Mouse (Mus musculus): ENCODE measurements around the gene Hdc. TPM values are rescaled to one million over a fixed set of nuclear protein-coding genes. Genes with fewer than 3 reads are reported as not detected.

Hdc gene
- total and polyA plus RNA-seq, 2 experiments: 1.7 to 1.8 TPM

GRCm38 (mm10) chr2:126545297-126545696, 73.8 kb downstream of the Hdc start:
- 22% methylated on average over 5 of the region's 5 CpGs for WGBS
- TF ChIP-seq POLR2A (IDR thresholded peaks at IDR 0.05; ENCODE audit: extremely low read depth, insufficient read depth, low read length) (no peak), CTCF (IDR thresholded peaks at IDR 0.05; ENCODE audit: low read depth, low read length) (no peak)
- peak; percentile 90 for DNase-seq (ENCODE audit: extremely low read depth, low read depth, low spot score)
- peak overlapping the region; percentile 78 for H3K27ac ChIP-seq (replicated peaks; ENCODE audit: insufficient read depth, low read depth, low read length)
- no peak overlapping the region for H3K4me3 ChIP-seq (ENCODE audit: insufficient read depth, low read depth, low read length)
- H3K79me2 ChIP-seq (ENCODE audit: control insufficient read depth, insufficient read depth, low read length): no peaks in the 10 kb centered on the region; the same call in 1 of the 2 replicates
- H3K4me1 ChIP-seq (ENCODE audit: control insufficient read depth, insufficient read depth, low read length): peaks cover 8% of the 10 kb centered on the region; the same call in 1 of the 2 replicates
- H3K9ac ChIP-seq (ENCODE audit: low read depth, low read length): no peak overlapping the region
- no peaks in the 10 kb centered on the region for H3K36me3 ChIP-seq (ENCODE audit: control insufficient read depth, insufficient read depth, low read length)
- no peaks in the 10 kb centered on the region for H3K27me3 ChIP-seq (ENCODE audit: control insufficient read depth, insufficient read depth, low read length)

Other genes with a start within 250 kb of the Hdc start
- 0.55 and 0.87 TPM in 2 replicates for gene Atp8b4, start 118.6 kb downstream of the Hdc start, total RNA-seq (2014; rRNA removed)
- gene Atp8b4, start 118.6 kb downstream of the Hdc start, polyA plus RNA-seq (2012; rRNA removed): 0.21 and 0.31 TPM in 2 replicates
- 1,190 and 1,397 TPM in 2 replicates for gene Slc27a2, start 66.9 kb downstream of the Hdc start, total RNA-seq (2014; rRNA removed)
- 912 and 1,036 TPM in 2 replicates for gene Slc27a2, start 66.9 kb downstream of the Hdc start, polyA plus RNA-seq (2012; rRNA removed)
- gene Gabpb1, start 57.0 kb upstream of the Hdc start, total RNA-seq (2014; rRNA removed): 4.8 and 5.5 TPM in 2 replicates
- gene Gabpb1, start 57.0 kb upstream of the Hdc start, polyA plus RNA-seq (2012; rRNA removed): 4.5 and 5.5 TPM in 2 replicates
- gene Usp8, start 88.0 kb upstream of the Hdc start, total RNA-seq (2014; rRNA removed): 23.4 and 26.1 TPM in 2 replicates
- gene Usp8, start 88.0 kb upstream of the Hdc start, polyA plus RNA-seq (2012; rRNA removed): 12.2 and 12.5 TPM in 2 replicates
- gene Usp50, start 164.2 kb upstream of the Hdc start, total RNA-seq (2014; rRNA removed): 0.55 and 1.2 TPM in 2 replicates
- 0.53 and 0.86 TPM in 2 replicates for gene Usp50, start 164.2 kb upstream of the Hdc start, polyA plus RNA-seq (2012; rRNA removed)